Mouse (Mus musculus): ENCODE measurements around the gene Ubald1. TPM values are rescaled to one million over a fixed set of nuclear protein-coding genes. Genes with fewer than 3 reads are reported as not detected.

Ubald1 gene
- polyA plus RNA-seq, 1 experiment = 38.1 TPM

- H3K4me1 ChIP-seq (ENCODE audit: control insufficient read depth, insufficient read depth, low read length) = peaks cover 4% of the 10 kb centered on the region
Observed at GRCm38 (mm10) chr16:4913783-4914735, 33.9 kb upstream of the Ubald1 start.

GRCm38 (mm10) chr16:4912907-4913782 is 33.0 kb upstream of the Ubald1 start:
- TF ChIP-seq POLR2A (IDR thresholded peaks at IDR 0.05; ENCODE audit: borderline replicate concordance, control insufficient read depth, low read depth, low read length) = no peak
- TF ChIP-seq CTCF (IDR thresholded peaks at IDR 0.05; ENCODE audit: control insufficient read depth, insufficient read depth, low read length) = peak; percentile 22; the same call in 1 of the 2 replicates
- peak overlapping the region; percentile 13 for H3K4me3 ChIP-seq (replicated peaks; ENCODE audit: control insufficient read depth, low read depth, low read length)
- H3K4me1 ChIP-seq (ENCODE audit: control insufficient read depth, insufficient read depth, low read length) = peaks cover 5% of the 10 kb centered on the region
- H3K27ac ChIP-seq (ENCODE audit: control insufficient read depth, insufficient read depth, low read depth, low read length, poor library complexity) = peak overlapping the region; percentile 87
- 22% methylated on average over 11 of the region's 11 CpGs for WGBS

More at GRCm38 (mm10) chr16:4913783-4914735, 33.9 kb upstream of the Ubald1 start:
- no peak for TF ChIP-seq POLR2A (IDR thresholded peaks at IDR 0.05; ENCODE audit: borderline replicate concordance, control insufficient read depth, low read depth, low read length)
- peak; percentile 79 for TF ChIP-seq CTCF (IDR thresholded peaks at IDR 0.05; ENCODE audit: control insufficient read depth, insufficient read depth, low read length)
- WGBS = 40% methylated on average over 12 of the region's 12 CpGs
- Histone ChIP-seq H3K4me3 (replicated peaks; ENCODE audit: control insufficient read depth, low read depth, low read length) (peak overlapping the region; percentile 13), H3K27ac (ENCODE audit: control insufficient read depth, insufficient read depth, low read depth, low read length, poor library complexity) (peak overlapping the region; percentile 87)

DNA sequence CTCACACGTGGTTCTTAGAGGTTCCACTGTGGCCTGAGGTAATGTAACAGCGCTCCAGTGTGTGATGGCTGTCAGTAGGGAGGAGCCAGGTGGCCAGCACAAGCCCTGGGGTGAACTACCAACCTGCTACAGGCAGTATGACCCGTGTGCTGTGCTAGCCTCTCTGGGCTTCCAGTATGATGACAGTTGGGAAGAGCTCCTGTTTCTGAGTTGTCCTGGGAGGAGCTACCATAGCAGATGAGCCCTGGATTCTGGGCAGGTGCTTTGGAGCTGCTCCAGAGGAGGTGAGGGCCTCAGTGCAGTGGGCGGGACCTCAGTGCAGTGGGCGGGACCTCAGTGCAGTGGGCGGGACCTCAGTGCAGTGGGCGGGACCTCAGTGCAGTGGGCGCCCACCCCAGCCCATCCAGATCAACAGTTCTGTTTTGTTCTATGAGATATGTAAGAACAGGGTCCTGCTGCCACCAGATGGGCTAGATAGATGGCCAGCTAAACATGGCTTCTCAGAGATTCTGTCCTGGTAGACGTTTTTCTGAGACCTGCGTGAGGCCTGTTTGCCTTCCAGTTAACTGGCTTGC is 32.0 kb upstream of the Ubald1 start:
- 75% methylated on average over 10 of the region's 10 CpGs for WGBS
- peaks cover 8% of the 10 kb centered on the region for H3K4me1 ChIP-seq (ENCODE audit: control insufficient read depth, insufficient read depth, low read length)

GRCm38 (mm10) chr16:4910758-4911157 is 30.6 kb upstream of the Ubald1 start:
- no peak overlapping the region for H3K27ac ChIP-seq (ENCODE audit: control insufficient read depth, insufficient read depth, low read depth, low read length, poor library complexity)
- TF ChIP-seq POLR2A (IDR thresholded peaks at IDR 0.05; ENCODE audit: borderline replicate concordance, control insufficient read depth, low read depth, low read length) = no peak
- no peak for TF ChIP-seq CTCF (IDR thresholded peaks at IDR 0.05; ENCODE audit: control insufficient read depth, insufficient read depth, low read length)
- H3K4me1 ChIP-seq (ENCODE audit: control insufficient read depth, insufficient read depth, low read length) = peaks cover 8% of the 10 kb centered on the region
- WGBS = 82% methylated on average over 8 of the region's 8 CpGs
- H3K4me3 ChIP-seq (replicated peaks; ENCODE audit: control insufficient read depth, low read depth, low read length) = no peak overlapping the region

More for the DNA sequence above, 32.0 kb upstream of the Ubald1 start:
- Histone ChIP-seq H3K4me3 (replicated peaks; ENCODE audit: control insufficient read depth, low read depth, low read length) (no peak overlapping the region), H3K27ac (ENCODE audit: control insufficient read depth, insufficient read depth, low read depth, low read length, poor library complexity) (peak overlapping the region; percentile 87)
- TF ChIP-seq POLR2A (IDR thresholded peaks at IDR 0.05; ENCODE audit: borderline replicate concordance, control insufficient read depth, low read depth, low read length) (no peak), CTCF (IDR thresholded peaks at IDR 0.05; ENCODE audit: control insufficient read depth, insufficient read depth, low read length) (no peak)

GRCm38 (mm10) chr16:4909745-4910144 is 29.6 kb upstream of the Ubald1 start:
- Histone ChIP-seq H3K4me3 (replicated peaks; ENCODE audit: control insufficient read depth, low read depth, low read length) (no peak overlapping the region), H3K27ac (ENCODE audit: control insufficient read depth, insufficient read depth, low read depth, low read length, poor library complexity) (no peak overlapping the region), H3K4me1 (ENCODE audit: control insufficient read depth, insufficient read depth, low read length) (peaks cover 8% of the 10 kb centered on the region)
- TF ChIP-seq CTCF (IDR thresholded peaks at IDR 0.05; ENCODE audit: control insufficient read depth, insufficient read depth, low read length) (no peak), POLR2A (IDR thresholded peaks at IDR 0.05; ENCODE audit: borderline replicate concordance, control insufficient read depth, low read depth, low read length) (no peak)
- 100% methylated on average over 2 of the region's 2 CpGs for WGBS

- Histone ChIP-seq H3K27ac (ENCODE audit: control insufficient read depth, insufficient read depth, low read depth, low read length, poor library complexity) (no peak overlapping the region), H3K4me3 (replicated peaks; ENCODE audit: control insufficient read depth, low read depth, low read length) (no peak overlapping the region), H3K4me1 (ENCODE audit: control insufficient read depth, insufficient read depth, low read length) (peaks cover 8% of the 10 kb centered on the region)
- WGBS = 32% methylated on average over 5 of the region's 5 CpGs
- TF ChIP-seq POLR2A (IDR thresholded peaks at IDR 0.05; ENCODE audit: borderline replicate concordance, control insufficient read depth, low read depth, low read length) = peak; percentile 20; the same call in 1 of the 2 replicates
- TF ChIP-seq CTCF (IDR thresholded peaks at IDR 0.05; ENCODE audit: control insufficient read depth, insufficient read depth, low read length) = no peak
Observed at GRCm38 (mm10) chr16:4907972-4908371, 27.9 kb upstream of the Ubald1 start.

DNA sequence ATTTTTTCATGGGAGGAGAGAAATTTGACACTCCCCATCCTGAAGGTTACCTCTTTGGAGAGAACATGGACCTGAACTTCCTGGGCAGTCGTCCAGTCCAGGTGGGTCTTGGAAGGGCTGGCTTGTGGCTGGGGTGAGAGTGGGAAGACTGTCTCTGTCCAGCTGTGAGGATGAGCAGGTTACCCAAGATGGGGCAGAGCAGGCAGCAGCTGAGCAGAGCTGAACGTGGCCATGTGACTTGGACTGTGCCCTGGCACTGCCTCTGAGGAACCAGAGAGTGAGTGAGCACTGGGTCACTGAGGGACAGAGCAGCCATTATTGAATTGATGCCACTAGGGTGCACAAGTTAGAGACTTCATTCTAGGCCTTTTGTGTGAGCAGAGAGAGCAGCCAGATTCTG is 27.3 kb upstream of the Ubald1 start:
- 67% methylated on average over 2 of the region's 2 CpGs for WGBS
- Histone ChIP-seq H3K4me1 (ENCODE audit: control insufficient read depth, insufficient read depth, low read length) (peaks cover 4% of the 10 kb centered on the region; the same call in 1 of the 2 replicates), H3K4me3 (replicated peaks; ENCODE audit: control insufficient read depth, low read depth, low read length) (no peak overlapping the region), H3K27ac (ENCODE audit: control insufficient read depth, insufficient read depth, low read depth, low read length, poor library complexity) (no peak overlapping the region)
- TF ChIP-seq POLR2A (IDR thresholded peaks at IDR 0.05; ENCODE audit: borderline replicate concordance, control insufficient read depth, low read depth, low read length) (no peak), CTCF (IDR thresholded peaks at IDR 0.05; ENCODE audit: control insufficient read depth, insufficient read depth, low read length) (no peak)

Measured in bone marrow, adult 2 months (tissue).